Mouse (Mus musculus) CD4-positive, CD25-positive, alpha-beta regulatory T cell, adult 9 weeks (primary cell): ENCODE results near the gene Calcoco1. TPM values are rescaled to one million over a fixed set of nuclear protein-coding genes. Genes with fewer than 3 reads are reported as not detected.

ENCODE experiments used
- polyA plus RNA-seq: library from polyadenylated mRNA; unstranded; fragments of 100-300 nt; shearing (Covaris generic); gene quantifications from one replicate; pipeline ENCODE4 v1.2.1, GENCODE M21; 2017

Calcoco1 gene
- polyA plus RNA-seq = 60.2 TPM

DNA sequence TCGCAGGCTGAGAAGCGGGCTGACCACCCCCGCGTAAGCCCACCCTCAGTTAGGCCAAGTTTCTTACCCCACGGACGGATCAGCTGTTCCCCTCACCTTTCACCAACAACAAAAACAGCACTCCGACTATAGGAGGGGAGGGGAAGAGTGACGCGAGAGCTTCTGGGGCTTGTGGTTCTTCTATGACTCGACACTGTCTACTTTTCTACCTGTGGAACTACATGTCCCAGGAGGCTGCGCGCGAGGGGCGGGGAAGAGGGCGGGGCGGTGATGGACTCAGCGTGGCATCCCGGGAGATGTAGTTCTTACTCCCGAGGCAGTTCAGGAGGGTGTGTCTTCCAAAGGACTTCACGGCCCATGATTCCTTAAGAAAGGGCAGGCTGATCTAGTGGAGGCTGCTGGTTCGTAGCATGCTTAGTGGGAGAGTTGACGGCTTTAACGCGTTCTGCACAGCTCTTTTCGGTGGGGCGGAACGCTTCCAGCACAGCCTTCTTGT, at the start of gene Calcoco1:
Gene Calcoco1, minus strand, starts transcription at position 199 of the 496 bp plus-strand sequence.

DNA sequence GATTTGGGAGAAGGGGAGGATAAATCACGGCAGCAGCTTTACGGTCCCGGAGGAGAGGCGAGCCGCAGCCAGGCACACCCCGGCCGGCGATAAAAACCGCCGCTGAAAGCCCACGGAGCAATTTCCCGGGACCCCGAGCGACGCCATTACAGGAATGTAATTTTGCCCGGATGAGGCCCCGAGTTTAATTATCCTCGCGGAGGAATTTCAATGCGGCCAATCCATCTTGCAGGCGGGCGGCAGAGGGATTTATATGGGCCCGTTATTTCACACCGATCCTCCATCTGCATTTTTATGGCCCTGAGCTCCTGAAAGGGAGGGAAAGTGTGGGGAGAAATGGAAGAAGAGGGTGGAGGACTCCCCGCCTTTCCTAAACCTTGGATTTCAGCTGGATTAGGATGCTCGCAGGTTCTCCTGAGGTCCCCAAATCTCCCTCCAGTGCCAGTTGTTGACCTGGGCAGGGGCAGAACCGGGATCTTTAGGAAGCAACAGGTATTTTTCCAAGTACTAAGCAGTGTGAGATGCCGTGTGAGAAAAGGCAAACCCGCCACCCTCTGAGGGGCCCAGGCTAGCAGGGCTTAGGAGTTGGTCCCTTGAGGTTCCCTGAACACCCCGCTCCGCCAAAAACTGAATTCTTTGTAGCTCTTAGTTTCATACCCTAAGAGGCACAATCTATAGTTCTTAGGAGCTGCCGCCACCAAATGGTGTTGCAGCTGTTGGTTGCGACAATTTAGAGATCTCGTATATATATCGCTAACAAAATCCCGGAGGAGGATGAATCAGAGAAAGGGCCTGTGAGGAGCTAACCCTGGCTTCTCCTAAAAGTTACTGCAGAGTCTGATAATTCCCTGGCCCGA, 49.5 kb downstream of the Calcoco1 start, which contains the start of gene Atp5g2:
Gene Atp5g2, minus strand, starts transcription at position 138 of the 857 bp plus-strand sequence.

Other genes with a start within 250 kb of the Calcoco1 start
- gene Gm10337, start 218.5 kb downstream of the Calcoco1 start, polyA plus RNA-seq = not detected
- 10.6 TPM for gene Map3k12, start 205.1 kb downstream of the Calcoco1 start, polyA plus RNA-seq
- gene Tarbp2, start 204.0 kb downstream of the Calcoco1 start, polyA plus RNA-seq = 71.5 TPM
- gene Npff, start 197.2 kb downstream of the Calcoco1 start, polyA plus RNA-seq = 6.2 TPM
- gene Gm28047, start 97.1 kb downstream of the Calcoco1 start, polyA plus RNA-seq = 0.35 TPM
- 48.5 TPM for gene Atf7, start 96.7 kb downstream of the Calcoco1 start, polyA plus RNA-seq
- gene Atp5g2, start 49.8 kb downstream of the Calcoco1 start, polyA plus RNA-seq = 28.9 TPM
- gene Hoxc13, start 198.9 kb upstream of the Calcoco1 start, polyA plus RNA-seq = not detected
- not detected for gene Hoxc12, start 214.6 kb upstream of the Calcoco1 start, polyA plus RNA-seq
- gene Hoxc11, start 232.2 kb upstream of the Calcoco1 start, polyA plus RNA-seq = not detected
- not detected for gene Hoxc10, start 244.6 kb upstream of the Calcoco1 start, polyA plus RNA-seq
- not detected for gene Hoxc5, start 245.3 kb upstream of the Calcoco1 start, polyA plus RNA-seq